Mouse (Mus musculus) bone marrow, adult 2 months (tissue): Measurements from ENCODE around the gene Ntrk3.

Experiments used
- CTCF ChIP-seq: fragments of 200-500 bp; IDR thresholded peaks from 2 replicates; pipeline ENCODE4 v1.5.1; 2011; ENCODE audit warnings: low read length, control low read depth; ENCODE audit not compliant: control insufficient read depth, insufficient read depth
- POLR2A ChIP-seq: fragments of 200-500 bp; IDR thresholded peaks from 2 replicates; pipeline ENCODE4 v1.6.1; 2011; ENCODE audit warnings: low read depth, mild to moderate bottlenecking, control low read depth, low read length, borderline replicate concordance; ENCODE audit not compliant: control insufficient read depth

GRCm38 (mm10) chr7:78579461-78580234 lies 158.2 kb downstream of the Ntrk3 start:
- TF ChIP-seq CTCF (no peak), POLR2A (no peak)
